Mouse (Mus musculus) embryonic facial prominence, embryonic 12.5 days (tissue): ENCODE measurements around the gene Phf19. TPM values are rescaled to one million over a fixed set of nuclear protein-coding genes. Genes with fewer than 3 reads are reported as not detected.

Source experiments
- ATAC-seq: fragments of 200-750 bp; cut with Nextera tagmentation; 2 replicates; pipeline ENCODE4 v1.8.0; 2017; ENCODE audit not compliant: insufficient number of reproducible peaks, insufficient read depth, low FRiP score, low TSS enrichment
- H3K27ac ChIP-seq: fragments of 300-500 bp; sonication (generic); 2 replicates; pipeline ENCODE4 v1.5.1; 2016; ENCODE audit warnings: mild to moderate bottlenecking
- H3K27me3 ChIP-seq: fragments of 300-500 bp; sonication (generic); 2 replicates; pipeline ENCODE4 v1.6.1; 2016; ENCODE audit warnings: mild to moderate bottlenecking, moderate library complexity
- H3K36me3 ChIP-seq: fragments of 300-500 bp; sonication (generic); 2 replicates; pipeline ENCODE4 v1.6.1; 2016; ENCODE audit warnings: mild to moderate bottlenecking
- H3K4me1 ChIP-seq: fragments of 300-500 bp; sonication (generic); 2 replicates; pipeline ENCODE4 v1.6.1; 2016
- H3K4me2 ChIP-seq: fragments of 300-500 bp; sonication (generic); replicated peaks from 2 replicates; pipeline ENCODE4 v1.6.1; 2016; ENCODE audit warnings: mild to moderate bottlenecking, moderate library complexity
- H3K4me3 ChIP-seq: fragments of 300-500 bp; sonication (generic); 2 replicates; pipeline ENCODE4 v1.5.1; 2016; ENCODE audit warnings: mild to moderate bottlenecking
- H3K9ac ChIP-seq: fragments of 300-500 bp; sonication (generic); 2 replicates; pipeline ENCODE4 v1.6.1; 2016; ENCODE audit warnings: mild to moderate bottlenecking, moderate library complexity
- H3K9me3 ChIP-seq: fragments of 300-500 bp; sonication (generic); 2 replicates; pipeline ENCODE4 v1.6.1; 2016; ENCODE audit warnings: mild to moderate bottlenecking, moderate library complexity
- WGBS: fragments of 180-500 bp; shearing (Covaris S2); methylation state at CpG from one replicate; pipeline ENCODE4 v1.1.7; 2016; 5-methylcytosine and 5-hydroxymethylcytosine counted together
- polyA plus RNA-seq: library from polyadenylated mRNA; unstranded; fragments of >200 nt; fragmentation: Nextera tagmentation; extraction: Ambion mirVana; gene quantifications from 2 replicates; pipeline ENCODE4 v1.2.1, GENCODE M21; 2016

Gene Phf19
- polyA plus RNA-seq, 1 experiment from 2014 or later: 2.3 TPM

GRCm38 (mm10) chr2:34884186-34884585, 29.6 kb downstream of the Phf19 start:
- Histone ChIP-seq H3K4me2 (no peak overlapping the region), H3K27ac (no peak overlapping the region), H3K4me3 (no peak overlapping the region), H3K9ac (no peak overlapping the region), H3K36me3 (no peaks in the 10 kb centered on the region), H3K4me1 (no peaks in the 10 kb centered on the region), H3K27me3 (peaks cover 4% of the 10 kb centered on the region), H3K9me3 (no peaks in the 10 kb centered on the region)
- WGBS: 61% methylated on average over 2 of the region's 2 CpGs
- ATAC-seq: no peak

- Histone ChIP-seq H3K36me3 (no peaks in the 10 kb centered on the region), H3K4me1 (no peaks in the 10 kb centered on the region), H3K9ac (no peak overlapping the region), H3K4me3 (no peak overlapping the region), H3K4me2 (no peak overlapping the region), H3K9me3 (no peaks in the 10 kb centered on the region), H3K27ac (no peak overlapping the region), H3K27me3 (peaks cover 4% of the 10 kb centered on the region)
- ATAC-seq: no peak
- WGBS: 50% methylated on average over 5 of the region's 5 CpGs
These were observed 30.6 kb downstream of the Phf19 start for GRCm38 (mm10) chr2:34883190-34883589.

- H3K27me3 ChIP-seq: peaks cover 6% of the 10 kb centered on the region
- H3K9me3 ChIP-seq: no peaks in the 10 kb centered on the region
- no peak overlapping the region for H3K4me3 ChIP-seq
- H3K36me3 ChIP-seq: no peaks in the 10 kb centered on the region
- H3K4me1 ChIP-seq: no peaks in the 10 kb centered on the region
- H3K27ac ChIP-seq: no peak overlapping the region
- no peak overlapping the region for H3K4me2 ChIP-seq
- ATAC-seq: no peak
- WGBS: 89% methylated on average over 2 of the region's 2 CpGs
- H3K9ac ChIP-seq: no peak overlapping the region
These were observed 31.1 kb downstream of the Phf19 start for GRCm38 (mm10) chr2:34882757-34883156.

- H3K4me1 ChIP-seq: no peaks in the 10 kb centered on the region
- peaks cover 22% of the 10 kb centered on the region for H3K27me3 ChIP-seq
- ATAC-seq: no peak
- no peak overlapping the region for H3K4me2 ChIP-seq
- no peak overlapping the region for H3K4me3 ChIP-seq
- H3K9ac ChIP-seq: no peak overlapping the region
- WGBS: 85% methylated on average over 10 of the region's 10 CpGs
- no peaks in the 10 kb centered on the region for H3K36me3 ChIP-seq
- no peak overlapping the region for H3K27ac ChIP-seq
- H3K9me3 ChIP-seq: no peaks in the 10 kb centered on the region
These were observed 33.8 kb downstream of the Phf19 start for GRCm38 (mm10) chr2:34880054-34880453.

GRCm38 (mm10) chr2:34874816-34875345, 38.9 kb downstream of the Phf19 start, which contains the start of gene Psmd5:
Psmd5 (minus strand) TSS chr2:34874968.
- Histone ChIP-seq H3K27me3 (peaks cover 36% of the 10 kb centered on the region), H3K4me1 (peaks cover 6% of the 10 kb centered on the region), H3K4me3 (peak within 1 kb of the TSS; percentile 9; the same call in 1 of the 2 replicates), H3K9me3 (no peaks in the 10 kb centered on the region), H3K9ac (no peak within 1 kb of the TSS), H3K36me3 (no peaks in the 10 kb centered on the region), H3K27ac (no peak within 1 kb of the TSS), H3K4me2 (peak within 1 kb of the TSS; percentile 36)
- ATAC-seq: no peak
- WGBS: 11% methylated on average over 8 of the region's 8 CpGs

GRCm38 (mm10) chr2:34874271-34874670, 39.6 kb downstream of the Phf19 start, which contains the start of gene Cutal:
Cutal (plus strand) TSS chr2:34874396.
- ATAC-seq: no peak
- no peaks in the 10 kb centered on the region for H3K36me3 ChIP-seq
- no peaks in the 10 kb centered on the region for H3K9me3 ChIP-seq
- no peak within 1 kb of the TSS for H3K9ac ChIP-seq
- H3K4me3 ChIP-seq: peak within 1 kb of the TSS; percentile 9; the same call in 1 of the 2 replicates
- H3K4me1 ChIP-seq: peaks cover 12% of the 10 kb centered on the region
- no peak within 1 kb of the TSS for H3K27ac ChIP-seq
- peaks cover 36% of the 10 kb centered on the region for H3K27me3 ChIP-seq
- 2% methylated on average over 14 of the region's 14 CpGs for WGBS
- peak within 1 kb of the TSS; percentile 36 for H3K4me2 ChIP-seq

GRCm38 (mm10) chr2:34870520-34871474, 43.0 kb downstream of the Phf19 start:
- Histone ChIP-seq H3K4me2 (peak overlapping the region; percentile 58), H3K27me3 (peaks cover 20% of the 10 kb centered on the region), H3K4me1 (peaks cover 22% of the 10 kb centered on the region), H3K4me3 (peak overlapping the region; percentile 71), H3K27ac (peak overlapping the region; percentile 90), H3K36me3 (no peaks in the 10 kb centered on the region; the same call in 1 of the 2 replicates), H3K9ac (peak overlapping the region; percentile 83), H3K9me3 (no peaks in the 10 kb centered on the region)
- peak; percentile 97 for ATAC-seq
- WGBS: under 1% methylated on average over 67 of the region's 67 CpGs

GRCm38 (mm10) chr2:34869680-34870079, 44.1 kb downstream of the Phf19 start:
- Histone ChIP-seq H3K9me3 (no peaks in the 10 kb centered on the region), H3K4me1 (peaks cover 22% of the 10 kb centered on the region), H3K27ac (no peak overlapping the region), H3K9ac (peak overlapping the region; percentile 28; the same call in 1 of the 2 replicates), H3K4me2 (peak overlapping the region; percentile 58), H3K4me3 (peak overlapping the region; percentile 71), H3K27me3 (peaks cover 16% of the 10 kb centered on the region), H3K36me3 (peaks cover 8% of the 10 kb centered on the region)
- ATAC-seq: no peak
- WGBS: 46% methylated on average over 5 of the region's 5 CpGs

- Histone ChIP-seq H3K4me3 (no peak overlapping the region), H3K36me3 (peaks cover 88% of the 10 kb centered on the region), H3K4me2 (no peak overlapping the region), H3K9ac (no peak overlapping the region), H3K9me3 (no peaks in the 10 kb centered on the region), H3K27ac (no peak overlapping the region), H3K4me1 (no peaks in the 10 kb centered on the region), H3K27me3 (no peaks in the 10 kb centered on the region)
- 91% methylated on average over 8 of the region's 8 CpGs for WGBS
- no peak for ATAC-seq
These were observed 56.1 kb downstream of the Phf19 start for GRCm38 (mm10) chr2:34857728-34858127.

- Histone ChIP-seq H3K36me3 (peaks cover 95% of the 10 kb centered on the region), H3K9ac (no peak overlapping the region), H3K4me3 (no peak overlapping the region), H3K9me3 (no peaks in the 10 kb centered on the region), H3K27ac (no peak overlapping the region), H3K27me3 (no peaks in the 10 kb centered on the region), H3K4me2 (no peak overlapping the region), H3K4me1 (no peaks in the 10 kb centered on the region)
- no peak for ATAC-seq
- WGBS: 93% methylated on average over 4 of the region's 4 CpGs
These were observed 58.6 kb downstream of the Phf19 start for GRCm38 (mm10) chr2:34855265-34855664.

GRCm38 (mm10) chr2:34847702-34848101, 66.1 kb downstream of the Phf19 start:
- peaks cover 34% of the 10 kb centered on the region for H3K36me3 ChIP-seq
- WGBS: 88% methylated on average over 1 of the region's 1 CpGs
- no peaks in the 10 kb centered on the region for H3K4me1 ChIP-seq
- H3K9me3 ChIP-seq: no peaks in the 10 kb centered on the region
- no peak for ATAC-seq
- H3K9ac ChIP-seq: no peak overlapping the region
- no peak overlapping the region for H3K27ac ChIP-seq
- no peak overlapping the region for H3K4me2 ChIP-seq
- no peak overlapping the region for H3K4me3 ChIP-seq
- H3K27me3 ChIP-seq: no peaks in the 10 kb centered on the region
